Mouse (Mus musculus): ENCODE results near the gene Mnt. TPM values are rescaled to one million over a fixed set of nuclear protein-coding genes. Genes with fewer than 3 reads are reported as not detected.

The Mnt gene
- polyA plus RNA-seq, 1 experiment from 2014 or later: 3.0 TPM

- no peak for ATAC-seq (replicated peaks; ENCODE audit: extremely low read depth, insufficient read depth, low FRiP score)
- 65% methylated on average over 5 of the region's 5 CpGs for WGBS
- no peaks in the 10 kb centered on the region for H3K9me3 ChIP-seq (replicated peaks; ENCODE audit: control insufficient read depth, low read length)
- no peak overlapping the region for H3K9ac ChIP-seq (ENCODE audit: low read length)
- H3K4me3 ChIP-seq (ENCODE audit: low read length): no peak overlapping the region
- no peak overlapping the region for H3K27ac ChIP-seq (ENCODE audit: low read length)
- H3K36me3 ChIP-seq (ENCODE audit: control insufficient read depth, insufficient read depth): 0 out of 2 replicates have a peak, but pooled peaks cover 2% of the 10 kb centered on the region
- H3K4me1 ChIP-seq (ENCODE audit: control insufficient read depth, insufficient read depth, low read length): peaks cover 19% of the 10 kb centered on the region
- H3K4me2 ChIP-seq (ENCODE audit: low read depth, low read length): no peak overlapping the region
- H3K27me3 ChIP-seq (ENCODE audit: control insufficient read depth, insufficient read depth, low read length): no peaks in the 10 kb centered on the region
Observed at GRCm38 (mm10) chr11:74862129-74862528, 31.4 kb downstream of the Mnt start.

GRCm38 (mm10) chr11:74863471-74863870 is 32.8 kb downstream of the Mnt start:
- no peak overlapping the region for H3K27ac ChIP-seq (ENCODE audit: low read length)
- 0 out of 2 replicates have a peak, but pooled peaks have one; percentile 23 for ATAC-seq (replicated peaks; ENCODE audit: extremely low read depth, insufficient read depth, low FRiP score)
- H3K36me3 ChIP-seq (ENCODE audit: control insufficient read depth, insufficient read depth): peaks cover 4% of the 10 kb centered on the region; the same call in 1 of the 2 replicates
- no peak overlapping the region; the same call in 1 of the 2 replicates for H3K4me2 ChIP-seq (ENCODE audit: low read depth, low read length)
- H3K4me1 ChIP-seq (ENCODE audit: control insufficient read depth, insufficient read depth, low read length): peaks cover 19% of the 10 kb centered on the region
- no peak overlapping the region for H3K4me3 ChIP-seq (ENCODE audit: low read length)
- no peaks in the 10 kb centered on the region for H3K9me3 ChIP-seq (replicated peaks; ENCODE audit: control insufficient read depth, low read length)
- no peak overlapping the region for H3K9ac ChIP-seq (ENCODE audit: low read length)
- 23% methylated on average over 11 of the region's 11 CpGs for WGBS
- no peaks in the 10 kb centered on the region for H3K27me3 ChIP-seq (ENCODE audit: control insufficient read depth, insufficient read depth, low read length)

GRCm38 (mm10) chr11:74864421-74864820 is 33.7 kb downstream of the Mnt start:
- Histone ChIP-seq H3K4me2 (ENCODE audit: low read depth, low read length) (no peak overlapping the region), H3K9me3 (replicated peaks; ENCODE audit: control insufficient read depth, low read length) (no peaks in the 10 kb centered on the region), H3K27me3 (ENCODE audit: control insufficient read depth, insufficient read depth, low read length) (no peaks in the 10 kb centered on the region), H3K4me3 (ENCODE audit: low read length) (no peak overlapping the region), H3K4me1 (ENCODE audit: control insufficient read depth, insufficient read depth, low read length) (peaks cover 19% of the 10 kb centered on the region), H3K27ac (ENCODE audit: low read length) (peak overlapping the region; percentile 3; the same call in 1 of the 2 replicates), H3K36me3 (ENCODE audit: control insufficient read depth, insufficient read depth) (peaks cover 2% of the 10 kb centered on the region; the same call in 1 of the 2 replicates), H3K9ac (ENCODE audit: low read length) (no peak overlapping the region)
- WGBS: 78% methylated on average over 9 of the region's 9 CpGs
- ATAC-seq (replicated peaks; ENCODE audit: extremely low read depth, insufficient read depth, low FRiP score): no peak

GRCm38 (mm10) chr11:74865252-74865651 is 34.5 kb downstream of the Mnt start:
- no peak for ATAC-seq (replicated peaks; ENCODE audit: extremely low read depth, insufficient read depth, low FRiP score)
- H3K36me3 ChIP-seq (ENCODE audit: control insufficient read depth, insufficient read depth): peaks cover 2% of the 10 kb centered on the region; the same call in 1 of the 2 replicates

GRCm38 (mm10) chr11:74866640-74867039 is 35.9 kb downstream of the Mnt start:
- peak; percentile 25; the same call in 1 of the 2 replicates for ATAC-seq (replicated peaks; ENCODE audit: extremely low read depth, insufficient read depth, low FRiP score)
- Histone ChIP-seq H3K4me2 (ENCODE audit: low read depth, low read length) (no peak overlapping the region), H3K27me3 (ENCODE audit: control insufficient read depth, insufficient read depth, low read length) (no peaks in the 10 kb centered on the region), H3K4me1 (ENCODE audit: control insufficient read depth, insufficient read depth, low read length) (peaks cover 19% of the 10 kb centered on the region), H3K27ac (ENCODE audit: low read length) (no peak overlapping the region), H3K4me3 (ENCODE audit: low read length) (no peak overlapping the region), H3K36me3 (ENCODE audit: control insufficient read depth, insufficient read depth) (peaks cover 2% of the 10 kb centered on the region; the same call in 1 of the 2 replicates), H3K9ac (ENCODE audit: low read length) (no peak overlapping the region), H3K9me3 (replicated peaks; ENCODE audit: control insufficient read depth, low read length) (no peaks in the 10 kb centered on the region)
- 67% methylated on average over 4 of the region's 4 CpGs for WGBS

More at GRCm38 (mm10) chr11:74865252-74865651, 34.5 kb downstream of the Mnt start:
- Histone ChIP-seq H3K9ac (ENCODE audit: low read length) (no peak overlapping the region), H3K27me3 (ENCODE audit: control insufficient read depth, insufficient read depth, low read length) (no peaks in the 10 kb centered on the region), H3K27ac (ENCODE audit: low read length) (no peak overlapping the region), H3K4me3 (ENCODE audit: low read length) (no peak overlapping the region), H3K4me2 (ENCODE audit: low read depth, low read length) (no peak overlapping the region), H3K4me1 (ENCODE audit: control insufficient read depth, insufficient read depth, low read length) (peaks cover 19% of the 10 kb centered on the region), H3K9me3 (replicated peaks; ENCODE audit: control insufficient read depth, low read length) (no peaks in the 10 kb centered on the region)
- 82% methylated on average over 9 of the region's 9 CpGs for WGBS

- H3K27me3 ChIP-seq (ENCODE audit: control insufficient read depth, insufficient read depth, low read length): no peaks in the 10 kb centered on the region
- WGBS: 72% methylated on average over 2 of the region's 2 CpGs
- no peak overlapping the region for H3K4me2 ChIP-seq (ENCODE audit: low read depth, low read length)
- no peak for ATAC-seq (replicated peaks; ENCODE audit: extremely low read depth, insufficient read depth, low FRiP score)
- peaks cover 19% of the 10 kb centered on the region for H3K4me1 ChIP-seq (ENCODE audit: control insufficient read depth, insufficient read depth, low read length)
- H3K9ac ChIP-seq (ENCODE audit: low read length): no peak overlapping the region
- H3K9me3 ChIP-seq (replicated peaks; ENCODE audit: control insufficient read depth, low read length): no peaks in the 10 kb centered on the region
- H3K36me3 ChIP-seq (ENCODE audit: control insufficient read depth, insufficient read depth): peaks cover 2% of the 10 kb centered on the region; the same call in 1 of the 2 replicates
- no peak overlapping the region for H3K27ac ChIP-seq (ENCODE audit: low read length)
- H3K4me3 ChIP-seq (ENCODE audit: low read length): no peak overlapping the region
Observed at GRCm38 (mm10) chr11:74867181-74867580, 36.5 kb downstream of the Mnt start.

GRCm38 (mm10) chr11:74868046-74868760 is 37.5 kb downstream of the Mnt start:
- no peak for ATAC-seq (replicated peaks; ENCODE audit: extremely low read depth, insufficient read depth, low FRiP score)
- 85% methylated on average over 13 of the region's 13 CpGs for WGBS
- Histone ChIP-seq H3K9ac (ENCODE audit: low read length) (no peak overlapping the region), H3K4me1 (ENCODE audit: control insufficient read depth, insufficient read depth, low read length) (peaks cover 16% of the 10 kb centered on the region), H3K4me3 (ENCODE audit: low read length) (no peak overlapping the region), H3K27ac (ENCODE audit: low read length) (no peak overlapping the region), H3K36me3 (ENCODE audit: control insufficient read depth, insufficient read depth) (peaks cover 2% of the 10 kb centered on the region; the same call in 1 of the 2 replicates), H3K4me2 (ENCODE audit: low read depth, low read length) (no peak overlapping the region), H3K27me3 (ENCODE audit: control insufficient read depth, insufficient read depth, low read length) (no peaks in the 10 kb centered on the region), H3K9me3 (replicated peaks; ENCODE audit: control insufficient read depth, low read length) (no peaks in the 10 kb centered on the region)

GRCm38 (mm10) chr11:74869603-74870002 is 38.9 kb downstream of the Mnt start:
- 86% methylated on average over 6 of the region's 6 CpGs for WGBS
- H3K27ac ChIP-seq (ENCODE audit: low read length): no peak overlapping the region
- ATAC-seq (replicated peaks; ENCODE audit: extremely low read depth, insufficient read depth, low FRiP score): no peak

GRCm38 (mm10) chr11:74870544-74870943 is 39.8 kb downstream of the Mnt start:
- no peak overlapping the region for H3K4me2 ChIP-seq (ENCODE audit: low read depth, low read length)
- no peaks in the 10 kb centered on the region for H3K27me3 ChIP-seq (ENCODE audit: control insufficient read depth, insufficient read depth, low read length)
- H3K27ac ChIP-seq (ENCODE audit: low read length): no peak overlapping the region
- H3K4me3 ChIP-seq (ENCODE audit: low read length): no peak overlapping the region
- ATAC-seq (replicated peaks; ENCODE audit: extremely low read depth, insufficient read depth, low FRiP score): no peak
- peaks cover 2% of the 10 kb centered on the region; the same call in 1 of the 2 replicates for H3K36me3 ChIP-seq (ENCODE audit: control insufficient read depth, insufficient read depth)
- H3K4me1 ChIP-seq (ENCODE audit: control insufficient read depth, insufficient read depth, low read length): no peaks in the 10 kb centered on the region
- no peaks in the 10 kb centered on the region for H3K9me3 ChIP-seq (replicated peaks; ENCODE audit: control insufficient read depth, low read length)
- 68% methylated on average over 4 of the region's 4 CpGs for WGBS
- H3K9ac ChIP-seq (ENCODE audit: low read length): no peak overlapping the region

More at GRCm38 (mm10) chr11:74869603-74870002, 38.9 kb downstream of the Mnt start:
- Histone ChIP-seq H3K36me3 (ENCODE audit: control insufficient read depth, insufficient read depth) (peaks cover 2% of the 10 kb centered on the region; the same call in 1 of the 2 replicates), H3K4me2 (ENCODE audit: low read depth, low read length) (no peak overlapping the region), H3K4me1 (ENCODE audit: control insufficient read depth, insufficient read depth, low read length) (peaks cover 2% of the 10 kb centered on the region; the same call in 1 of the 2 replicates), H3K27me3 (ENCODE audit: control insufficient read depth, insufficient read depth, low read length) (no peaks in the 10 kb centered on the region), H3K9ac (ENCODE audit: low read length) (no peak overlapping the region), H3K9me3 (replicated peaks; ENCODE audit: control insufficient read depth, low read length) (no peaks in the 10 kb centered on the region), H3K4me3 (ENCODE audit: low read length) (no peak overlapping the region)

Data from heart, embryonic 16.5 days (tissue).